Mouse (Mus musculus) embryo, embryonic 10 days (tissue): ENCODE results near the gene Rtn4rl2.
A peak's percentile ranks its signal among the peaks of the same experiment; 100 is the strongest.
"Not testable (repeated sequence)": the region's sequence is repeated elsewhere in the genome, so short reads cannot be mapped to it uniquely, and the experiment has no call there.

Source experiments
- DNase-seq: peaks from one replicate; pipeline ENCODE4 v3.0.0-alpha.2; 2015; ENCODE audit warnings: low spot score

The Rtn4rl2 gene

DNA sequence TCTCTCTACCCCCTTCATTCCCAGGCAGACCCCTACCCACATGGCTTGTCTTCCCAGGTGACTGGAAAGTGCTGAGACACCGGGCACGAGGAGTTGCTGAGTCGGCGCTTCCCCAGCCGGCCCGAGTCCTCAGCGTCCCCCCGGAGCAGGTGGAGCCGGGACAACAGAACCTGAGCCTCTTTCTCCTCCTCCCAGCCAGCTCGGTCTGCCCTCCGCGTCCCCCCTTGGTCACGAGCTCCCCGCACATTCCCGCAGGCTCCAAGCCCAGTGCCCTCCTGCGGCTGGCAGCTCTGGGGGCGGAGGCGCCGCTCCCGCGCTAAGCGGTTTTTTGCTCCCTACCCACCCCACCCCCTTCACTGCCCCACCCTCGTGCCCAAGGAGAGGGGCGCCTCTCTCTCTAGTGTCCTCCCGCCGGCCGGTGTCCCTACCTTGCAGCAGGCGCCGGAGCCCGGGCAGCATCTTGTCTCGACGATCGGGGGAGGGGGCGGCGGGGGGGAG lies at the start of gene Rtn4rl2:
TSS of gene Rtn4rl2 (minus strand) at position 477 of the 498 bp plus-strand sequence.
- DNase-seq: no peak

DNA sequence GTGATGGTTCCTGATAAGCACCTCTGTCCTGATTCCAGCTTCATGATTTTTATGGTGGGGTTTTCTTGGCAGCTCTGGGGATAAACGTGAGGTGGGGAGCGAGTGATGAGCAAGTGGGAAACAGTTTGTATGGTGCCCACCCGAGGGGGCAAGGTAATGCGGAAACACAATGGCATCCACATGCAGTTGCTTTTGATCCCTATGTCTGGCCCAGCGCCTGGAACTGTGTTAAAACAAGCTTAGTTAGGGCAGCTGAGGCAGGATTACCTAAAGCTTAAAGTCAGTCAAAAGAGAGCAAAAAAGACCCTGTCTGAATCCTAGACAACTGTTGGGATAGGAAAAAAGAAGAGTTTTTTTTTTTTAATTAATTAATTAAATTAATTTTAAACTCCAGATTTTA lies 48.6 kb upstream of the Rtn4rl2 start:
- no peak for DNase-seq

DNA sequence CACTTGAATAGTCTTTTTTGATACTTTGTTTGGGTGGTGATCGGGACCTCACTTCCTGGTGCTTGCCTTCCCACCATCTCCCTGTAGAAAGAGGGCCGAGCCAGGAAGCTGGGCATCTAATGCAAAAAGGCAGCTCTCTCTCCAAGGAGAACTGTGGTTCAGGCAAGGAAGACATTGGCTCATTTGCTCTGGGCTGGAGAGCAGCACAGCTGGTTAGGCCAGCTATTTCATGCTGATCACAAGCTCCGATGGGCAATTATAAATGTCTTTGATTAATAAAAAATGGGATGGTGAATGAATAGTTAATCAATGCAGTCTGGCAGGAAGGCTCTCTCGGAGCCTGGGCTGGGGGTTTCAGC lies 48.1 kb upstream of the Rtn4rl2 start:
- no peak for DNase-seq

DNA sequence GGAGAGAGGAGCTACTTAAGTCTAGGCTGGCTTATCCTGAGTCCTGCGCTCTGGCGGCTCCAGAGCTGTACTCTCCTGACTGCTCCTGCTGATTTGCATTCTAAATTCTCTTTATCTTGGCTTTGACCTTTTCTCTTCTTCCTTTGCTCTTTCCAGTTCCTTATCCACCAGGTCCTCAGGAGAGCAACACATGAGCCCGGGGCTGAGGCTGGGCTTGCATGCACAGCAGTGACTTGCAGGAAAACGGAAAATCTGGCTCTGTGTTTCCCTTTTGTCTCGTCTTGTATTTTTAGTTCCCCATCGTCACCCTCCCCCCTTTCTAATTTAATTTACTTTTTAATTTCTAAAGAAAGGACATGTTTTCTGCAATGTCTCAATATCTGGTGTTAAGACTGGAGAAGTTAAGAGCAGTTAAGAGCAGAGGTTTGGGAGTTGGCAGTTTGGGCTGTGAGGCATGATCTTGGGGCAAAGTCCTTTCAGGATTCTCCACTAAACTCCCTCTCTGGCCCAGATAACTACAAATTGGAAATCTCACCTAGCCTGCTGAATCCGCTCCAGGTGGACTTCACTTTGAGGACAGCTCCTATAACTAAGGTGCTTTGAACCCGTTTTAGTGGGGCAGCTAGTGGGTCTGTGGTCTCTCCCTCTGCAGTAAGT lies 47.6 kb upstream of the Rtn4rl2 start:
- DNase-seq: no peak

DNA sequence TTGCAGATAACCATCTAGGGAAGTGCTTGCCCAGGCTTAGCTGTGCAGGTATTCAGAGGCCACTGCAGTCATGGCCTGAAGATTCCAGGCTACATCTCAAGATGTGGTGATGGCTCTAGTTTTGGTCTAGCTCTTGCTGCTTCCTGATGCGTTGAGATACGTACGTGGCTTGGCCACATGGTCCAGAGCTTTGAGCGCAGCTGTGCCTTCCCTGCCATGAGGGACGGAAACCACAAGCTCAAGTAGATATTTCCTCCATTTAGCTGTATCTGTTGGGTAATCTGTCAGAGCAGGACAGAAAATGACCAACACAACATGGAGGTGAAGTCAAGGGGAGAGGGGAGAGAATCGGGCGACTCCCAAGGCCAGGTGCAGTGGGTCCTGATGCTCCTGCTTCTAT lies 43.7 kb upstream of the Rtn4rl2 start:
- DNase-seq: no peak

DNA sequence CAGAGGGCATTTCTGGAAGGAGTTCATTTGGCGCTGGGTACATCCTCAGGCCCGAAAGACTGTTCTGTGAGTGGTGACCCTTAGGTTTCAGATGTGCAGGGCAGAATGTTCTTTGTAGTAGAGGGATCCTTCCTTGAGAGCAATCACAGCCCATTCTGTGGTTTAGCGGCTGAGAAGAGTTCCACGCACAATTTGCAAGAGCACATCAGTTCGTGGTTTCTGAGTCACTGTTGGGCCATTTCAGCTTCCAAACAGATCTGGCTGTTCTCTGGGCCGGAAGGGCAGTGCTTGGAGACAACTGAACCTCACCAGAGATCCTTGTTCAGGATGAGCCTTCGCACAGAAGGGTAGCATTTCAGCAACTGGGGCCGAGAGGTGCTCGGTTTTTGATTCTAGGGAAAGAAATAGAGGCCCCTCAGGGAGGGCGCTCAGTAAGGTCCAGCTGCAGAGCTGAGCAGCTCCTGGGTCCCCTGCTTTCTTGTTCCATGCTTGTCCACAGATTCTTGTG lies 33.1 kb upstream of the Rtn4rl2 start:
- no peak for DNase-seq

DNA sequence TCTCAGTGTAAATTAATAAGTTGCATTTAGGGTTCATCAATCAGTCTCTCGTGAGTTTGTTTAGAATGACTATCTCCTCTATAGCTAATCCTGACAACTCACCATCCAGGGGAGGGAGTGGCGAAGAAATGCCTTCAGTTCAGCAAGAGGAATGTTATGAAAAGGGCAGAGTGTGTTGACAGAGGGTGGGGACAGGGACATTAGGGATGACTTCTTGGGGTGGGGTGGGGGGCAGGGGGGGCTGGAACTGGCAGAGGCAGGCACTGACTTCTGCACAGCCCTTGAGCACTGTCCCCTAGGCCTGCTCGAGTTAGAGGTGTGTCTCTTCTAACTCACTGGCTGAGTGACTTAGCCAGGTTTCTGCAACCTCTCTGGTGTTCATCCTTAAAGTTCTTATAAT lies 31.7 kb upstream of the Rtn4rl2 start:
- DNase-seq: no peak

DNA sequence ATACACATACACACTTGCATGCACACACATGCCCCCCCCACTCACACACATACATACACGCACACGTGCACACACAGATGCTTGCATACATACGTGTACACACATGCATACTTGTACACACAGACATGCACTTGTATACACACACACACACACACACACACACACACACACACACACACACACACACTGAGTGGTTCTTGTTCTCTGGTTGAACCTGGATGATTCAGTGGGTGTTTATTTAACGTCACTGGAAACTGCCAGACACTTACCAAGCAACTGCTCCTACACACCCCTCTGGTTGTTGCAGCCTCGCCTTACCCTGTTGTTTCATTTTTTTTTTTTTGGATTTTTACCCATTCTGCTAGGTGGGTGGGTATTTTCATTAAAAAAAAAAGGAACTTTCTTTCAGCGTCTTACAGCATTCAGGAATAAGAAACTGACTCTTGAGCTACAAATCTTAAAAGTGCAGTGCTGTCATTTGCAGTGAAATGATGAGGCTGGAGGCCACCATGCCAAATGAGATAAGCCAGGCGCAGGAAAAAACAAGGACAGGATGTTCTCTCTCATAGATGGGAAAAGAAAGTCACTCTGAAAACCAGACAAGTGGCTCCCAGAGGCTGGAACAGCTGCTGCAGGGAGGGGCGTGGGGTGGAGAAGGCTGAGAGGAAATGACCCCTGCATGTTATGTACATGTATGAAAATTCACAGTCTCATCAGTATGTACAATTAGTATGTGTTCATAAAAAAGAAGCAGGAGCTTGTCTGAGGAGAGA lies 30.2 kb upstream of the Rtn4rl2 start:
- no peak for DNase-seq

DNA sequence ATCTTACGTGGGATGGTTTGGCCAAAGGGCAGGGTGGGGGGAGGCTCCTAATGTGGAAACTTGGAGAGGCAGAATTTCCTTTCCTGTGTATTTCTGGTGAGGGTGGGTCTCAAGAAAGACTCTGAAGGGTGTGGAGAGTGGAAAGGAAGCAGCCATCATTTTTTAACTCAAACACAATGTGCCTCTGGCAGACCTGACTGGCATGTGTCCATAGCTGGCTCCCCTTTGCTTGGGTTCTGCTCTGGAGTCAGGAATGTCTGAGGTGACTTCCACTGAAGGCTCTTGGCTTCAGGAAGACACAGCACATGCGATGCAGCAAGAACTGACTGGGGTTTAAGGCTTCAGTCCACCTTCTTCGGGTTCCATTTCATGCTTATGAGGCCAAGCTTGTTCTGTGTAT lies 28.8 kb upstream of the Rtn4rl2 start:
- DNase-seq: no peak

DNA sequence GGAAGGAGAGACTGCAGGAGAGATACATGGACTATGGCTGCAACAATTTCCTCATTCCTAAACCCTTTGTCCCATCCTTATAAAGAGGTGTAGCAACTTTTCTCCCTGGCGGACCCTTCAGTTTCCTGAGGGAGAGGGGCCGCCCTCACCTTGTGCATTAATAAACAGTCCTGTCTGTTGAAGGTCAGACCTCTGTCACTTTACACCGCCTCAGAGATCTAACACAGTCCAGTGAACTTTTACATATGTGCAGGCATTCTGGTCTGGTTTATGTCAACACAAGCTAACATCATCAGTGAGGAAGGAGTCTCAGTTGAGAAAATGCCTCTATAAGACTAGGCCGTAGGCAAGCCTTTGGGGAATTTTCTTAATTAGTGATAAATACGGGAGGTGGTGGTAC lies 27.4 kb upstream of the Rtn4rl2 start:
- peak; percentile 13 for DNase-seq

DNA sequence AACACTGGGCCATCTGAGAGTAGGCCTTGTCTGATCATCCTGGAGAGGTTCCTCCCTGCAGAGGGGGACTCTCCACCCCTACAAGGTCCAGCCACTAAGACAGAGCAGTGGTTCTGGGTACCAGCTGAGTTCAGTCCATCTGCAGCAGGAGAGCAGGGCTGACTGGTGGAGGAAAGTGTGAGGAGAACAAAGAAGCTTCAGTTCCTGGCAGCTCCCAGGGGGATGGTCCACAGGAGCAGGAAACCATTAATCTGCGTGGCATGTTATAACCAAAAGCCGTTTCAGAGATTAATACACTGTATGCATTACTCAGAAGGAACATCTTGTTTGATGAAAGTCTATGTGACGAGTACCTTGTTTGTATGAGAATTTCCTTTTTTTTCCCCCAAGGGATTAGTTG lies 26.2 kb upstream of the Rtn4rl2 start:
- peak; percentile 24 for DNase-seq

DNA sequence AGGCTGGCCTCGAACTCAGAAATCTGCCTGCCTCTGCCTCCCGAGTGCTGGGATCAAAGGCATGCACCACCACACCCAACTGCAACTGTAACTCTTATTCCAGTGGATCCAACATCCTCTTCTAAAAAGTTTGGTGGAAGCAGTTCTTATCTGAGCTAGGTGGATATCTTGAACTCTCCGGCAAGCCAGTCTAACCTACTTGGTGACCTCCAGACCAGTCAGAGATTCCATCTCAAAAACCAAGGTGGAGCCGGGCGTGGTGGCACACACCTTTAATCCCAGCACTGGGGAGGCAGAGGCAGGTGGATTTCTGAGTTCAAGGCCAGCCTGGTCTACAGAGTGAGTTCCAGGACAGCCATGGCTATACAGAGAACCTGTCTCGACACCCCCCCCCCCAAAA lies 10.2 kb upstream of the Rtn4rl2 start:
- not testable (repeated sequence) for DNase-seq

DNA sequence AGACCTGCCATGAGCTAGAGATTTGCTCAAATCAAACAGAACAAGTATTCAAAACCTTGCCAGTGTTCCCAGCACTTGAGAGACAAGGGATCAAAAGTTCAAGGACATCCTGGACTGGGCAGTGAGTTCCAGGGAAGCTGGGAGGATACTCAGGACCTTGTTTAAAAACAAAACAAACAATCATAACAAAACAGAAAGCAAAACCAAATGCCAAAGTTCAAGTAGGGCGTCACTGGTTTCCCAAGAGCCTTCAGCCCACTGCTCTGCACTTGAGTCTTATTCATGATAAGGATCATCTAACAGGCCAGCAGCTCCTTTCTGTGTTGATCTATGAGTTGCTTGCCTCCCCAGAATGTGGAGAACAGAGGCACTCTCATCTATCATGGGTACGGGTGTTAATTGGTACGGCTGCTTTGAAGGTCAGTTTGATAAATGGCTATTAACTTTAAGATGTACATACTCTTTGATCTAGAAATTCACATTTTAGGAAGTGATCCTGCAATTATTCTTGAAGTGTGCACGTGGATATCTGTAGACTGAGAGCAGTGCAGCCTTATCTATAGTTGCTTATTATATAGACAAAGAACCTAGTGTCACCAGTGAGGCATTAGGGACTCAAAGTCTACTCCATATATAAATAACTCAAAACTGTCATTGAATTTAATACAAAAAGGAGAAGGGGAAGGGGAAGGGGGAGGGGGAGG lies 9.1 kb upstream of the Rtn4rl2 start:
- no peak for DNase-seq

DNA sequence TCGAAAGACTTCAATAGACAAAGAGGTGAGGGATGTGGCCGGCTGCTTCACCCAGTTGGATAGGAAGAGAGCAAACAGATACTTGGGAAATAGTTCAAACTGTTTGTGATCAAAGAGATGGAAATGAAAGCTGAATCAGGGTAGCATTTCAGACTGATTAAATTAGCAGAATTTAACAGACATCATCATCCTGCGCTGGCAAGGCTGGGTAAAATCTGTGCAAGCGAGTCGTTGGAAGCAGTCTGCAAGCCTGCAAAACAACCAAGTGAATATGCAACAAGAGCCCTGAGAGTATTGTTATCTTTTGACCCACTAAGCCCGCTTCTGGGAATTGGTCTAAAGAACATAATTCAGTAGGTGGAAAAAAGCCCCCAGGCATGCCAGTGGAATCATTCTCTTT lies 6.8 kb upstream of the Rtn4rl2 start:
- no peak for DNase-seq

DNA sequence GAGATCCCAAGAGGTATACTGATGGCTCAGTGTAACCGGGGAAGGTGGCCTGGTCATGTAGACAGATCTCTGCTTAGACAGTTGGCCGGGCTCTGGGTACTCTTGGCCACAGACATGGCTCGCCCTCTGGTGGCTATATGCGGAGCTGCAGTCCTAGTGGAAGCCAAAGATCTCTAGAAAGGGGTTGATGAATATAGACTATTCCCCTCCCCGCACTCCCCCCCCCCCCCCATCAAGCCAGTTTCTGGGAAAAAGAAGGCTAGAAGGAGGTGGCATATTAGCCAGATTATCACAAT lies 3.5 kb upstream of the Rtn4rl2 start:
- peak; percentile 87 for DNase-seq

DNA sequence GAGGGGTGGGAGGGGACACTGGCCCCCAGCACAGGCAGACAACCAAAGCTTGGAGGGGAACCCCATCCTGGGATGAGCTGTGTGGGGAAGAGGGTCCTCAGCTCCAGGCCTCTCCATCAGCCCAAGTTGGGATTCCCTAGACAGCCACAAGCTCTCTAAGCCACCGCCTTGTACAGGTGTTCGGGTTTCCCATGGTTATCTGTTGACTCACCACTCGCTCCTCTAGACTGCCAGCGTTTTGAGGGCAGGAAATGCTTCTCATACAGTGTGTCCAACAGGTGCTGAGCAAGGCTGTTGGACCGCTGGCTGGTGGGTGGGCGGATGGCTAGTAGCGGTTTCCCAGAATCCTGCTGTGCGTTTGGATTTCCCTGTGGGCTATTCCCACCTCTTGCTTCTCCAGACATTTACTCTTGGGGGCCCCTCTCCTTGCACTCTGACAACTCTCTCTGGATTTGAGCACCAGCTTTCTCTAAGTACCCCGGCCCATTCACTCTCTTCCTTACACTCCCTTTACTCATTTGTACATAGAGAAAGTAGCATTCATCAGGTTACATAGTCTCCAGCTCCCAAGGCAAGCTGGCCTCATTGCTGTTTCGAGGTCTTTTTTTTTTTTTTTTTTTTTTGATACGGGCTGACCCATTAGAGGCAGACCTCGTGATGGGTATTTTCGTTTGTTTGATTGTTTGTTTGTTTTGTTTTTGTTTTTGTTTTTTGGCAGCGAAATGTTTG lies 3.0 kb upstream of the Rtn4rl2 start:
- no peak for DNase-seq

DNA sequence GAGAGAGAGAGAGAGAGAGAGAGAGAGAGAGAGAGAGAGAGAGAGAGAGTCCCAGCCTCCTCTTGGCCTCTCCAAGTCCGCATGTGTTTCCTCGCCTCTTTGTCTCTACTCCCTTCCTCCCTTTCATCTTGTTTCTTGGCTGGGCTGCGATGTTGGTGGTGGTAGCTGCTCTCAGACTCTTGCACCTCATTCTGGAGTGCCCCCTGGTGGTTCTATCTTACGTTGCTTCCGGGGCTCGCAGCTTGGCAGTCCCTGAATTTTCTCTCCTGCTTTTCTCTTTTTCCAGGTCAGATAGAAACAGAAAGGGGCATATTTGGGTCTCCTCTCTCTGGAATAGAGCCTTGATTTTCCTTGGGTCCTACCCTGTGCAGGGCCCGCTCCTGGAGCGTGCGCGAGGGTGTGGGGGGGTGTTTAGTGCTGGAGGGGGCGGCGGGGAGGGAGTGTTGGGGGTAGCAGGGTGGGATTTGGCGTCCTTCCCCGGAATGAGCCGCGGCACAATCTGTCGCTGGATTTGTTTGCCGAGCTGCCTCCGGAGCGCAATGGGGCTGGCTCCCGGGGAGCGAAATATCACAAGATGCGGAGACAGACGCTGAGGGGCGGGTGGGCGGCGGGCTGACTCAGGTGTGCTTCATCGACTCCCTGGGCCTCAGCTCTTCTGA lies 2.3 kb upstream of the Rtn4rl2 start:
- peak; percentile 83 for DNase-seq

DNA sequence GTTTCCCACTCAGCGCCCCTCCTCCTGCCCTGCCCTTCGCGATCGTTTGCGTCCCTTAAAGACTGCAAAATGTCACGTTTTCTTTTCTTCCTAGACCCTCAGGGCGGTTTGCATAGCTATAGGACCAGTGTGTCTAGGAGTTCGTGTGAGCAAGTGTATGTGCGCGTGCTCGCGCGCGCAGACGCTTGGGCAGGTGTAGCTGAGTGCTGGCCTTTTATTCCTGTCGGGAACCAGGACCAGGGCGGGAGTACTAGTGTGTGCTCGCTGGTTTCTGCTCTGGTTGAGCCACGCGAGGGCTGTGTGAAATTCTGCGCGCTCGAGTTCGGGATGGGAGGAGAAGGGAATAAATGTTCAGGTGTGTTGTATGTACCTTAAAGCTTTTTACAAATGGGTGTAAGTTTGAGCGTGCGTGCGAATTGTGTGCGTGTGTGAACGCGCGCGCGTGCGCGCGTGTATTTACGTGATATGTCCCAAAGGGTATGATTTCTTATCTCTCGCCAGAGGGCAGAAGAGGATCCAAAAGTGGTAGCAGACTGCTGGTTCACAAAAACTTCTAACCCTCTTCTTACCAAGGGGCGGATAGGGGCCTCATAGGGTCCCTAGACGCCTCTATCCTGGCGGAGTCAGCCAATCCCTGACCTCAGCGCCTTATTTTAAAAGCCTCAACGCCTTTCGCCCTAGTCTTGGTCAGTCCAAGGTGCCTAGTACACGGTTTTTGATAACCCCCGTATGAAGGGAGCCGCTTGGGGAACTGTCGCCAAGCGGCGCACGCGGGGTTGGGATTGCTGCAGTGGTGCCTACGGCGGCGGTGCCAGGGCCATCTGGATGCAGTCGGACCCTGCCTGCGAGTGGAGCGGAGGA lies 1.1 kb upstream of the Rtn4rl2 start:
- DNase-seq: peak; percentile 49

DNA sequence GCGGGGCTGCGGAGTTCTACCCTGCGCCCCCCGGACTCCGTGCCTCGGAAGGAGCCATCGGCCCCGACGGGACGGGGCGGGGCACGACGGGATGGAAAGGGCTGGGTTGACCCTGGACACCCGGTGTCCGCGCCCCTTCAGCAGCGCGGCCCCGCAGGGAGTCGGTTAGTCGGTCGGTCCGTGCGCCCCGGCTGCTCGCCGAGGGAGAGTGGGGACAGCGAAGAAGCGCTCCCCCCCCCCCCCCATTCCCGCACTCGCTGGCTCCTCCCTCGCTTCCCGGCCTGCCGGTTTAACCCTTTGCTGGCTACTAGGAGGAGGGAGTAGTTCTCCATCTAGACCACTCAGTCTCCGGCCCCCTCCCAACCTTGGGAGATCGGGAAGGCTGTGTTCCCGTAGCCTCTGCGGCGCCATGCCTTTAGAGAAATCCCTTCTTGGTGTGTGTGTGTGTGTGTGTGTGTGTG lies 341 bp upstream of the Rtn4rl2 start:
- peak; percentile 79 for DNase-seq
